Mouse (Mus musculus): ENCODE data around the gene Tead3.
"Not testable (repeated sequence)": the region's sequence is repeated elsewhere in the genome, so short reads cannot be mapped to it uniquely, and the experiment has no call there.

The Tead3 gene

DNA sequence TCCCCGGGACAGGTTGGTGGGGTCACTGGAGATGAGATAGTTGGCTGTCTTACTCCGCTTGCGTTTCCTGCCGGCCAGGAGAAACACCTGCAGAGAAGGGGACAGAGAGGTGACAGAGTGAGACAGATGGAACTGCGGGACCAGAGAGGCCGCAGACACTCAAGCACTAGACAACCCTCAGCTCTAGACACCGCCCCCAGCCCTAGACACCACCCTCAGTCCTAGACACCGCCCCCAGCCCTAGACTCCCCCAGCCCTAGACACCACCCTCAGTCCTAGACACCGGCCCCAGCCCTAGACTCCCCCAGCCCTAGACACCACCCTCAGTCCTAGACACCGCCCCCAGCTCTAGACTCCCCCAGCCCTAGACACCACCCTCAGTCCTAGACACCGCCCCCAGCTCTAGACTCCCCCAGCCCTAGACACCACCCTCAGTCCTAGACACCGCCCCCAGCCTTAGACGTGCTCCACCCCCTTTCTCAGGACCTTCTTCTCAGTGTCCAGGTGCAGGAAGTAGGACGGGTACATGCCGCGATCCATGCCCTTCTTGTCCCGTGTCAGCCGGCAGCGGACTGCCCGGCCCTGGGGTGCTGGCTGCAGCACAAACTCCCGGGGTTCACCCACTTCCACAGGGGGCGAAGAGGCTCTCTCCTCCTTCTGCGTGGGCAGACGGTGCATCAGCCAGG lies 8.1 kb upstream of the Tead3 start:
- not testable (repeated sequence) for DNase-seq

DNA sequence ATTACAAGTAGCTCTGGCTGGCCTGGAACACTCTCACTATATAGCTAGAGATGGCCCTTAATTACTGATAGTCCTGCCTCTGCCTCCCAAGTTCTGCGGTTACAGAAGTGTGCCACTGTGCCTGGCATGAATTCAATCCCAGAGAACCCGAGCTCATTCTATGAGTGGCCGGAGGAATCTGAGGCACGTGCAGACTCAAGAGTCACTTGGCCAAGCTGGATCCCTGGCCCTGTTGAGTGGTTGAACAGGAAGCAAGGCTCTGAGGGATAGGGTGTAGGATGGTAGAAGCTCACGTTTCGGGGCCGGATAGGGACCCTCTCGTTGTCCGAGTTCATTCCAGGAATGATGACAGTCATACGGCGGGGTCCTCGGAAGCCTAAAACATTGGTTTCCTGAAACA lies 5.3 kb upstream of the Tead3 start:
- DNase-seq: no peak

DNA sequence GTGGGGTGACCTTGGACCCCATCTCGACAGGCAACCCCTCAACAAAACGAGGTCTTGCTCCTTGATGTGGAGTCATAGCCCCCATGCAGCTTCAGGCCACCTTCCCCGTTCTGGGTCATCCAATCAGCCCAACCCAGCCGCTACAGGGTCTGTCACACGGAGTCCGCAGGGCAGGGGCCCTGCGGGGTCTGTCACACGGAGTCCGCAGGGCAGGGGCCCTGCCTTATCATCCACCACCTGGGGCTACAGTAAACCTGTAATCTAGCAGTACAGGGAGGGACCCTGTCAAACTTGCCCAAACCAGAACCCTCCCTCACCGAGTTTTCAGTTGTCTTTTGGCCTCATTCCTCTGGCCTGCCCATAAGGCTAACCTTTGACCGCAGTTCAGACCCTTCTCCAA lies 1.4 kb upstream of the Tead3 start:
- DNase-seq: no peak

DNA sequence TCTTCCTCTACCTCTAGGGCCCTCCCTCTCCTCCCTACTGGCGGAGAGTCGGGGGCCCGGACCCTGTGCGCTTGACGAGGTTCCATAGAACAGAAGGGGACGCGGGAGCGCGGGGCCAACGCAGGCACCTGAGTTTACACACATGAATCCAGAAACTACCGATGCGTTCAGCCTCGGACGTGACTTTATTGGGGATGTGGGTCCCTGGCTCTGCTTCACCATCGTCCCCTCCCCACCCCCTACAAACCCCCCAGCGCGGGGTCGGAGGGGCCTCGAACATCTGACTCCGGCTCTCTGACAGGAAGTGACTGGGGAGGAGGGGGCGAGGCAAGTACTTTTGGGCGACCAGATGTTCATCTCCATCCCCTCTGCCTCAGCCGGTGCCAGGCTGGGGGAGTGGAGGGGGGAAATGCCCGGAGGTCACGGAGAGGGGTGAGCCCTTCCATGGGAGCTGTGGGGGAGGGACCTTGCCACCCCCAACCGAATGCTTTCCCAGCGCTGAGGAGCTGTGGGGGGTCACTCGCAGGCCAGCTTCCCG lies 805 bp upstream of the Tead3 start:
- DNase-seq: no peak

DNA sequence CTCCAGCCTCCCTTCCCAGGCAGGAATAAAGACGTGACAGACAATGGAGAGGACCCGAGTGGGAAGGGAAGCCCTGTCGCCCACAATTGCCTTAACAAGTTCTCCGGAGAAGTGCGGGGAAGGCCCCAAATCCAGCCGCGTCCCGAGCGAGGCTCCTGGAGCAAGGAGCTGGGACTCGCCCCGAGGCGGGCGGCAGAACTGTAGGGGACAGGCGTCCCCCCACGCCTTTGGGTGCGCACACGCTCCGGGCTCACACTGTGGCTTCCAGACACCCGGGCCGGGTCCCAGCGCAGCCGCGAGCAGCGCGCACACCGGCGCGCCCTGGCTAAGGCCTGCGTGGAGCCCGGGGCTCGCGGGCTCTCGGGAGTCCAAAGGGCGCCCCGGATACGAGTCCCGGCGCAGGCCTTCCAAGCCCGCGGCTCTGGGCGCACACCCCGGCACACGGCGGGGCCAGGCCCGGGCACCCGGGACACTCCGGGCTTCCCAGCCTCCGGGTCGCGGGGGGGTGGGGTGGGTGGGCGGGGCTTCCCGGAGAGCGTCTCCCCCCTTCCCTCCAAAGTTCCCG lies 634 bp downstream of the Tead3 start:
- no peak for DNase-seq

DNA sequence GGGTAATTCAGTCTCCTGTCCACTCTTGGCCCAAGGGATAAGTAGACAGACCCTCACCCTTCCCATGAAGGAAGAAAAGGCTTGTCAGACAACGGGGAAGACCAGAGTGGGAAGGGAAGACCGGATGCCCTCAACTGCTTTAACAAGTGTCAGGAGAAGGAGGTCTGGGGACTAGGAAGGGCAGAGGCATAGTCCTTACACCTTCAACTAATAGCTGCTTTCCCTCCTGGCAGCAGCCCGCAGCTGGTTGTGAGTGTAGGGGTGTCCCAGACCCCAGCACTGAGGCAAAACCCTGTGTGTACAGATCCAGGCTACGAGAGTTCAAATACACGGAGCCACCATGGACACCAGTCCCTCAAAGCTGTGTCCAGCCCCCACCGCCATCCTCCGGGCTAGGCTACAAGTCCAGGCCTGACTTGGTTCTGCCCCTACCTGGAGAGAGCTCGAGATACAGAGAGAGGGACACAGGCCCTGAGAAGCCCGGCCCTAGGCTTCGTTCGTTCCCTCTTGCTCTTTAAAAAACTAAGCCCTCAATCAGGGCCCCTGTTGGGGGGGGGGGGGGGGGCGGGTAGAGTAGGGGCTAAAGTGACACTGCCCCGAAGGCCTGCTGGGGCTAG lies 1.2 kb downstream of the Tead3 start:
- DNase-seq: no peak

DNA sequence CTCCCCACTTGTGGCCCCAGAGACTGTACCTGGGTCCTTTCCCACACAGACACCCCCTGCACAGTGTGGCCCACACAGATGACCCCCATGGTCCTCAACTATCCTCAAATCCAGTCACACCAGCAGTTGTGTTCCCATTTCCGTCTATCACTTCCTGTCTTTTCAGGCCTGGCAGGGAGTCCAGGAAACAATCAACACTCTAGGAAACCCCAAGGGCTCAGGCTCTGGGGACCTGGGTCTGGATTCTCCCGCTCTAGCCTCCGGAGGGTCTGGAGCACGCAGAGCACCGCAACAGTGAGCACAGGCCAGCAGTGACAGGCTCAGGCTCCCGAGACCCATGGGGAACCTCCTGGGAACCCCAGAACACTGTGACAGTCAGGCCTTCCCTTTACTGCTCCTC lies 2.4 kb downstream of the Tead3 start:
- DNase-seq: no peak

DNA sequence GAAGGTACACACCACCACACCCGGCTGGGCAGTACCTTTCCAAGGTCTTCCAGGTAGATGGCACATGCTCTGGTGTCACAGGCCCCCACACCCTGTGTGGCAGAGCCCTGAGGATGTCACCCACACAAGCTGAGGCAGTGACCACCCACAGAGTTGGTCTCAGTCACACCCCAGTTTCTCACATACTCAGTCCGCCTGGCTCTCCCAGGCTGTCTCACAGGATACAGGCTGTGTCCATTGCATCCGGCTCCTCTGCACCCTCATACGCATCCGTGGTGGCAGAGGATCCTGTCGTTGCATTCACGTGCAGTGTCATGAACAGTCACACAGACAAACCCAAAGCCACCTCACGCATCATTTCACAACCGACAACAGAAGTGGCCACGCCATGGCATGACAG lies 3.3 kb downstream of the Tead3 start:
- no peak for DNase-seq

DNA sequence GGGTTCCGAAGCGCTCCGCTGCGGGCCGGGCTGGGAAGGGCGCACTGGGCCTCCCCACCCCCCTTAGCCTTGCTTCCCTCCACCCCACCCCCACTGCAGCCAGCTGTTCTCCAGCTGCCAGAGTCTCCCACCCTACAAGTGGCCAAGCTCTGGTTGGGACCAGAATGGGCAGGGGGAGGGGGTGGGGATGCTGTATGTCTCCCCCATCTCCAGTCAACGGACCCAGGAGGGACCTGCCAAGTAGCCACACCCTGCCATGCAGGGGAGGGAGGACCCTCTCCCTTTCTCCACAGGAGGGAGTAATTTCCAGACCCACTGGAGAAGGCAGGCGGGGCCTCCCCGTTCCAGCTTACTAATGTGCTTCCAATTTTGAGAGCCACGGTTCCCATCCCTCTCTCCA lies 4.7 kb downstream of the Tead3 start:
- no peak for DNase-seq

DNA sequence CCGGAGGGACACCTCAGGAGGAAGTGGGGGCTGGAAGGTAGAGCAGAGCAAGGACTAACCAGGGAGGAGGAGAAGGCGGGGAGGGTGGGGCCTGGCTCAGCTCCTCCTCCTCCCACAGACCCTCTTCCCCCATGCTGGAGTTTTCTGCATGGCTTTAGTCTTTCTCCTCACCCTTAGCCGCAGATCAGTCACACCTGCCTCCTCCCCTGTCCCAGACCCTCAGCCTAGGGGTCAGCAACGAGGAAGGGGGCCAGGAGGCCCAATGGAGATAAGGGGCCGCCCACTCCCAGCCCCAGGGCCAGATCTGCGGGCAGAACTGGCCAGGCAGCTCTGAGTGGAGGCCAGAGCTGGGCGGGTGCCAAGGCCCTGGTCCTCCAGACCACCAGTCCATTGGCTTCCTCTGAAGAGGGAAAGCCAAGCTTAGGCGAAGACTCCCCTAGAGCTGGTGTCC lies 5.3 kb downstream of the Tead3 start:
- DNase-seq: no peak

DNA sequence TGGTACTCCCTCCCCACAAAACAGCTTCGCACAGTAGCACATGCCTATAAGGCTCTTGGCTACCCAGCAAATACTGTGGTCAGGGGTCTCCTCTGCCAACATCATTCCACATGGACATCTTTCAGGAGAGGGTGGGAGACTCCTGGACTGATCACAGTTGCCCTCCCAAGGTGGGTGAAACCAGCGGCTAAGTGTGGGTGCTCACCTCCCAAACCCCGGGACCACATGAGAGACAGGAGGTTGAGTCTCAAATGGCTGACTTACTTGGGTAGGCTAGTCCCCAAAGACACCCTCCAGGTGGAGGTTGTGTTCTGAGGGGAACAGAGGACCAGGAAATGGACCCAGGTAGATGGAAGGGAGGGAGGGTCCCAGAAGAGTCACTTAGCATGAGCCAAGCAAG lies 5.9 kb downstream of the Tead3 start:
- no peak for DNase-seq

DNA sequence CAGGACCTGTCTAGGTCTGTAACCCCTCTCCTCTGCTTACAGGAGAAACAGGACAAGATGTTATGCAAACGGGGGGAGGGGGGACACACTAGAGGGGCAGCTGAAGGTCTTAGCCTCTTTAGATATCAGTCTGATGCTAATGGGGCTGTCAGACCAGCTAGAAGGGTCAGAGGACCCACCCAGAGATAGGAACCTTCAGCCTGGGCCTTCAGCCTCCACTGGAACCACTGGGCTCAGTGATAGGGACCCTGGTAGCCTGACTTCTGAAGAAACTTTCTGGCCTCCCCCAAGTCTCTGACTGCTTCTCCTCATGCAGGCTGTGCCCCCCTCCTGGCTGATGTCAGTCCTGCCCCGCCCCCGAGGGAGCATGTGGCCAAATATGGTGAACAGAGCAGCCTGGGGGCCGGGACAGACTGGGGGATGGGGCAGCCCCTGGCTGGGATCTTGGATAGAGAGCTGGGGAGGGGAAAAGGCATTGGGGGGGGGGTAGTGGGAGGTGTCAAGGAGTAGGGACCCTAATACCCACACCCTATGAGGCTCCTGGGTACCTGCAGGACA lies 6.5 kb downstream of the Tead3 start:
- no peak for DNase-seq

DNA sequence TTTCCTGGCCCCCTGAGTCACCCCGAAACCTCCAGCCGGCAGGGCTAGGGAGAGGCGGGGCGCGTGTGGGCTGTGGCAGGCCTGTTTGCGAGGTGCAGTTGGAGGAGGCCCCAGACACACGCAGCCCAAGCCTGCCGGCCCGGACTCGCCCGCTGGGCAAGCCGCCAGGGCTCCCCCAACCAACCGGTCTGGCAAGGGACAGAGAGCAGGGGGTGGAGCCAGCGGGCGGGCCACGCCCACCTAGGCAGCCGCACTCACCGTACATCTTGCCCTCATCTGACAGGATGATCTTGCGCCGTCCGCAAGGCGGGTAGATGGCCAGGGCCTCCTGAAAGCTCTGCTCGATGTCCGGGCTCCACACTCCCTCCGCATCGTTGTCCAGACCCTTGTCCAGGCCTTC lies 9.5 kb downstream of the Tead3 start:
- peak; percentile 36 to 48 for DNase-seq

DNA sequence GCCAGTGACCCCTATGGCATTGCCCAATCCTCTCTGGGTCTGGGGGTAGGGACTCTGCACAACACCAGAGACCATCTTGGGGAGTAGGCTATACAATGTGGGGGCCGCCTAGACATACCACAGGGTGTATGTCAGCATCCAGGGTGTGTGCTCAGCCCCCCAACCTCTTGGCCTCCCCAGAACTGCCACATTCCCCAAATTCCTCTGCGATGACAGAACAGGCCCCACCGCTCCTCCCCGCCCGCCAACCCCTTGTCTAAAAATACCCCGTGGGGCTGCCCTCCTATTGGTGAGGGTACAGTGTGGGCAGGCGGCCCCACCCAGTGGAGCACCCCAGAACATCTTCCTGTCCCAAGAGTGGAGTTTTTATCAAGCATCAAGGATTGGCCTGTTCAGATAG lies 10.0 kb downstream of the Tead3 start:
- DNase-seq: no peak

DNA sequence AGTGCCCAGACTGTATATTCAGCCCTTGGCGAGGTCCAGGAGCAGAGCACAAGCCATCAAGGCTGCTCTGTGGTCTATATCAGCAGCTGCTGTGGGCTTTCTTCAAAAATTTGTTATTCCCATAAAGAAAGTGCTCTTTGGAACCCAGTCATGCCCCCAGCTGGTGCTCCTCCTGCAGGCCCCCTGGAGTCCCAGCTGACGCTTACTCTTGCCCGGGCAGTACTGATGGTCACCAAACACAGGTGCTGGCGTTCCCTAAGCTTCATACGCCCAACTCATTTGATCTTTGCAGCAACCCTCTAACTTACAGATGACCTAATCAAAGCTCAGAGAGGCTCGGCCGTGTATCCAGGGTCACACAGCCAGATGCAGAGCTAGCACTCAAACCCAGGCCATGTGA lies 13.1 kb downstream of the Tead3 start:
- no peak for DNase-seq

DNA sequence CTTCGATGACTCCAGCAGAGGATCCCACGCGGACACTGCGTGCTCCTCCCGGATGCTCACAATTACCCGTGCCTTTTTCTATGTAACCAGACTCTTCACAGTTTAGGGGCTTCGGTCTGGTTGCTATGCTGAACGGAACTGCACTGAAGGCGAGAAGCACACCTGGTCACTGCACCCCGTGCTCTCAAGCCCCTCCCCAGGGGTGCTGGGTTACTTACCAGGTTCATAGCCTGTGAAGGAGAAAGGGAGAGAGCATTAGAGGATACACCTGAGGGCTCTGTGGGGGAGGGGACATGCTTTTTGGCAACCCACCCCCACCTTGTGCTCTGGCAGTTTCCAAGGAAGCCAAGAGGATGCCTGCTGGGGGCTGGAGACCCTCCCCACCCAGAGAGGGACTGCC lies 15.3 kb downstream of the Tead3 start:
- DNase-seq: no peak

DNA sequence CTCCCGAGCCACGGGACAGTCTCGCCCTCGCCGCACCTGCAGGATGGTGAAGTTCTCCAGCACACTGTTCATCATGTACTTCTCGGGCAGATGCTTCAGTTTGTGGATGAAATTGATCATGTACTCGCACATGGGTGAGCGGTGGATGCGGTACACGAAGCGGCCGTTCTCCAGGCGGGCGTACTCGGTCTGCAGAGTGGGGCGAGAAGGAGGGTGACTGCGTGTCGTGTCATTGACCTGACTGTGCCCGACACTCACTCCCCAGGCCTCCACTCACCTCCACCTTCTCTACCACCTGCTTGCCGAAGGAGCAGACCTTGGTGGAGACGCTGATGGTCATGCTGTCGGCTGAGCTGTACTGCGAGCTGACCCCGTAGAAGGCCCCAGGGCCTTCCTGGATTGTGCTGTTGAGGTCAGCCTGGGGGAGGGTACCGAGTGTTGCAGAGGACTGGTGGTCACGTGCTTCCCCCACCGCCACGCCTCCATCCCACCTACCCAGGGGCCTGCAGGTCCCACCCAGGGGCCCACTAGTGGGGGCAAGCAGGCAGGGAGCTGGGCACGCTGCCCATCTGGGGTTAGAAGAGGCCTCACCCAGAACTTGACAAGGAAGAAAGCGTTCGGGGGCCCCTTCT lies 17.6 kb downstream of the Tead3 start:
- DNase-seq: no peak

DNA sequence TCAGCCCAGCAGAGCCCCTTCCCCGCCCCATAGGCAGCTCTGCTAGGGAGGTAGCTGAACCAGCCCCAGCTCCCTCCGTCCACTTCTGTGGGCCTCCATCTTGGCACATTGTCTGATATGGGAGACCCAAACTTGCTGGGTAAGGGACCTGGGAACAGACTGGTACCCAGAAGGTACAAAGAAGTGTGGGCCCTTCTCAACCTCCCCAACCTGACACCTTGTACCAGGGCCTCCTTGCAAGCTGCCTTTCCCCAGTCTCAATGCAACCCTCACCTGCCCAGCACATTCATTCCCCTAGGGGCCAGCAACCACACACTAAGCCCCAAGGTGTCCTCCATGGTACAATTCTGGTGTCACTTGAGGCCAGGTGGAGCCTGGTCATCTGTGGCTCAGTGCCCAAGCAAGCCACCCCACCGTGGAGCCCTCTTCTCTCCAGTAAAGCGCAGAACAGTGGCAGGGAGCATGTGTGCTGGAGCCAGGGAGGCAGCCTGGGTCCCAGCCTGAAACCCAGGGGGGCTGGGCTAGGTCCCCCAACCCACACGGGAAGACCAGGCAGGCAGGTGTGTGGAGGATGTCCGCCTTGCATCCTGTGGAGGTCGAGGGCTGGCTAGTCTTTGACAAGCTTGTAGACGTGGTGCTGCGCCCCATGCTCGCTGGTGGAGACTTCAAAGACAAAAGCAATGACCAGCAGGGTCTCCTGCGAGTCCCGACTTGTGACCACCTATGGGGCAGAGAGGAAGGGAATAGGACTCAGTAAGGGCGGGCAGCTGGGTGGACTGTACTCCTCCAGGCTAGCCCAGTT lies 18.3 kb downstream of the Tead3 start:
- no peak for DNase-seq

DNA sequence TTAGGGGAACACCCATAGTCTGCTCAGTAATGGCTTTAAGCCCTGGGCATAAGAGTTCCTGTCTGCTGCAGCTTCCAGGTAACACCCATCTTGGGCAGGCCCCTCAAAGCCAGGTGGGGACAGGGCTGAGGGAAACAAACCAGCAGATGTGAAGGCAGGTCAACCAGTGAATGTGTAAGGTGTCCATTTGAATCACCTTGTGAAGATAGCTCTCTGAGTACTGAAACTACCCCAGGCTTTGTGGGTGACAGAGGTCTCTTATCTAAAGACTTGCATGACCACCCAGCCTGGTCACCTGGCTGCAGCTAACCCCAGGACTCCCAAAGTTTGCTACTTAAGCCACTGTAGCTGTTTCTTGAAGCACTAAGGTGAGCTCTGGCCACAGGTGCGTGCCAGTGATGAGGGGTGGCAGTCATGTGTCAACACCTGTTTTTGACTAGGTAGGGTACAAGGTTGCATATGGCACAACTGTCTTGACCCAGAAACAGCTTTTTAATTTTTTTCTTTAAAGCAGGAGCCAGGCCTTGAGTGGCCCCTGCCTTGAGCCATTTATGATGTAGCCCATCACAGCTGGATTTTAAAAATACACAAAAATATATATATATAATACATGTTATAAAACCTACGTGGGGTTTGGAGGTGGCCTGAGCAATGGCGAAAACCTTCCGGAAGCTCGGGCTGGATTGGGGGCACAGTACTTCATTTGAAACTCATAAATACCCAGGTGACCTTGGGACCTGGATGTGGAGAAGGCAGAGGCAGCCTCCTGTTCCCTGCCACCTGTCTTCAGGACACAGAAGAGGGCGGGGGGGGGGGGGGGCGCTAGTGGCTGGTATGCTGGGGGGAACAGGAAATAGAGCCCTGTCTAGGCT lies 19.1 kb downstream of the Tead3 start:
- no peak for DNase-seq

DNA sequence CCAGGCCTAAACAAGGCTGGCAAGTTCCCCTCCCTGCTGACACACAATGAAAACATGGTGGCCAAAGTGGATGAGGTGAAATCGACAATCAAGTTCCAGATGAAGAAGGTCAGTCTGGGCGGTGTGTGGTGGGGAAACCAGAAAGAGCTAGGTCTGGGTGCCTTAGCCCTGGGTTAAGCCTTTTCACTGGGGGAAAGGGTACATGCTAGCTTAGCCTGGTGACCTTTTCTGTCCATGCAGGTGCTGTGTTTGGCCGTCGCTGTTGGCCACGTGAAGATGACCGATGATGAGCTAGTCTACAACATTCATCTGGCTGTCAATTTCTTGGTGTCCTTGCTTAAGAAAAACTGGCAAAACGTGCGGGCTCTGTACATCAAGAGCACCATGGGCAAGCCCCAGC lies 20.0 kb downstream of the Tead3 start:
- not testable (repeated sequence) for DNase-seq

DNA sequence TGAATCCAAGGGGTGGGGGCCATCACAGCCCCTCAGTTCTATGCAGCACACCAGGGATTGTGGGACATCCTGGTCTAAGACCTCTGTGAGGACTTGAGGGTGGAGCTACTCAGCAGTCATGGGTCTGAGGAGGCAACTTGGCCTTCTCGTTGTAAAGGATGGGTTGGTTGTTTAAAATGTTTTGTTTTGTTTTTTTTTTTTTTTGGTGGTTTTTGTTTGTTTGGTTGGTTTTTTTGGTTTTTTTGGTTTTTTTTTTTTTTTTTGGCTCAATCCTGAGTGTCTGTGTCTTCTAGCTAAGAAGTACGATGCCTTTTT lies 20.4 kb downstream of the Tead3 start:
- DNase-seq: no peak

All from cerebellum, adult 18-20 months (tissue).